Comparison of ENCODE assay signal across 10 mouse cellular contexts in genomic region chr10:91979841-91980240, GRCm38 (mm10).
DNase-seq lines count a peak whose midpoint lies in the region.
"Had no signal": no experiment of that assay in that cellular context is flagged by ENCODE, and none has a peak within 500 bp of the region (broad histone marks: within the 10 kb centered on the region; RNA-seq: fewer than 3 reads in every experiment).

No protein-coding gene starts in this region.

- DNase-seq in kidney, adult 11 months = peak; percentile 15
- no peak for DNase-seq in kidney, adult 18-20 months
- DNase-seq in lung, adult 18-20 months = peak; percentile 26 to 62
- no peak for DNase-seq in lung, postnatal 10 days
- peak; percentile 13 for DNase-seq in lung, postnatal 14 days
- no peak for DNase-seq in ovary, postnatal 14 days (ENCODE audit: low spot score)
- no peak for DNase-seq in layer of hippocampus, postnatal 10 days (ENCODE audit: low spot score in 2 of 2)
- DNase-seq: cerebellum, adult 8-10 months; right cerebral cortex, postnatal 25 days; thymus, adult 2 months had no signal

Comparison
In these comparisons a context has a peak if more than half of its experiments do, and no peak if none do; other contexts are left out.
1. DNase-seq: peak in kidney, adult 11 months (single experiment), lung, adult 18-20 months (2 of 2) and lung, postnatal 14 days (single experiment); none in kidney, adult 18-20 months (single experiment), lung, postnatal 10 days (single experiment), ovary, postnatal 14 days (single experiment) and layer of hippocampus, postnatal 10 days (0 of 2).